Mouse (Mus musculus) myocyte (in vitro differentiated cells): ENCODE measurements around the gene Gabrg3. TPM values are rescaled to one million over a fixed set of nuclear protein-coding genes. Genes with fewer than 3 reads are reported as not detected.

Source experiments
- H3K27me3 ChIP-seq: one replicate; pipeline ENCODE4 v1.6.1; 2011; ENCODE audit not compliant: control insufficient read depth, insufficient read depth, insufficient read length
- H3K36me3 ChIP-seq: one replicate; pipeline ENCODE4 v1.6.1; 2011; ENCODE audit not compliant: control insufficient read depth, insufficient read depth
- H3K4me2 ChIP-seq: one replicate; pipeline ENCODE4 v1.6.1; 2011; ENCODE audit warnings: low read depth, control low read depth
- H3K4me3 ChIP-seq: one replicate; pipeline ENCODE4 v1.5.1; 2011; ENCODE audit warnings: mild to moderate bottlenecking, control low read depth, moderate library complexity
- H3K79me2 ChIP-seq: one replicate; pipeline ENCODE4 v1.6.1; 2011; ENCODE audit not compliant: control insufficient read depth, insufficient read depth
- H3ac ChIP-seq: one replicate; pipeline ENCODE4 v1.6.1; 2011; ENCODE audit not compliant: control insufficient read depth, insufficient read length
- CEBPB ChIP-seq: IDR thresholded peaks from 2 replicates; pipeline ENCODE4 v1.6.1; 2011; ENCODE audit warnings: mild to moderate bottlenecking, moderate library complexity; ENCODE audit not compliant: poor library complexity, insufficient read depth, severe bottlenecking
- E2F4 ChIP-seq: IDR thresholded peaks from one replicate; pipeline ENCODE4 v1.6.1; 2011; ENCODE audit warnings: mild to moderate bottlenecking, control low read depth, moderate library complexity; ENCODE audit not compliant: insufficient read depth
- MAX ChIP-seq: IDR thresholded peaks from one replicate; pipeline ENCODE4 v1.6.1; 2011; ENCODE audit warnings: low read depth, mild to moderate bottlenecking, control low read depth
- MYOD1 ChIP-seq, 3 experiments: IDR thresholded peaks; one replicate each; pipeline ENCODE4 v1.6.1; 2011; ENCODE audit warnings: control low read depth in 2 of 3, low read depth in 2 of 3, mild to moderate bottlenecking in 2 of 3, moderate library complexity in 1 of 3; ENCODE audit not compliant: insufficient read length in 2 of 3, control insufficient read depth in 1 of 3
- MYOG ChIP-seq, 3 experiments: IDR thresholded peaks; one replicate each; pipeline ENCODE4 v1.6.1; 2011; ENCODE audit warnings: control low read depth in 2 of 3, low read depth in 2 of 3, mild to moderate bottlenecking in 2 of 3; ENCODE audit not compliant: insufficient read length in 2 of 3, control insufficient read depth in 1 of 3, insufficient read depth in 1 of 3
- POLR2A ChIP-seq: IDR thresholded peaks from one replicate; pipeline ENCODE4 v1.6.1; 2011; ENCODE audit warnings: low read depth, mild to moderate bottlenecking, control low read depth, moderate library complexity; ENCODE audit not compliant: insufficient read length
- POLR2AphosphoS2 ChIP-seq: IDR thresholded peaks from one replicate; pipeline ENCODE4 v1.6.1; 2011; ENCODE audit warnings: low read depth, control low read depth; ENCODE audit not compliant: insufficient read length
- REST ChIP-seq: IDR thresholded peaks from one replicate; pipeline ENCODE4 v1.6.1; 2011; ENCODE audit warnings: mild to moderate bottlenecking, control low read depth, moderate library complexity; ENCODE audit not compliant: insufficient read depth, insufficient read length
- SRF ChIP-seq: IDR thresholded peaks from one replicate; pipeline ENCODE4 v1.6.1; 2011; ENCODE audit warnings: low read depth; ENCODE audit not compliant: control insufficient read depth, insufficient read length
- TCF12 ChIP-seq: IDR thresholded peaks from one replicate; pipeline ENCODE4 v1.6.1; 2011; ENCODE audit warnings: mild to moderate bottlenecking, control low read depth; ENCODE audit not compliant: poor library complexity, insufficient read depth, severe bottlenecking
- TCF3 ChIP-seq: IDR thresholded peaks from one replicate; pipeline ENCODE4 v1.6.1; 2011; ENCODE audit warnings: low read depth, control low read depth; ENCODE audit not compliant: insufficient read length
- USF1 ChIP-seq: IDR thresholded peaks from one replicate; pipeline ENCODE4 v1.6.1; 2011; ENCODE audit warnings: low read depth, mild to moderate bottlenecking, control low read depth, moderate library complexity
- polyA plus RNA-seq: library from polyadenylated mRNA; unstranded; fragments of >200 nt; fragmentation: generic; extraction: Trizol; gene quantifications from one replicate; pipeline ENCODE4 v1.2.1, GENCODE M21; 2012; ENCODE audit warnings: missing spikeins

The Gabrg3 gene
- polyA plus RNA-seq, 1 experiment: not detected

DNA sequence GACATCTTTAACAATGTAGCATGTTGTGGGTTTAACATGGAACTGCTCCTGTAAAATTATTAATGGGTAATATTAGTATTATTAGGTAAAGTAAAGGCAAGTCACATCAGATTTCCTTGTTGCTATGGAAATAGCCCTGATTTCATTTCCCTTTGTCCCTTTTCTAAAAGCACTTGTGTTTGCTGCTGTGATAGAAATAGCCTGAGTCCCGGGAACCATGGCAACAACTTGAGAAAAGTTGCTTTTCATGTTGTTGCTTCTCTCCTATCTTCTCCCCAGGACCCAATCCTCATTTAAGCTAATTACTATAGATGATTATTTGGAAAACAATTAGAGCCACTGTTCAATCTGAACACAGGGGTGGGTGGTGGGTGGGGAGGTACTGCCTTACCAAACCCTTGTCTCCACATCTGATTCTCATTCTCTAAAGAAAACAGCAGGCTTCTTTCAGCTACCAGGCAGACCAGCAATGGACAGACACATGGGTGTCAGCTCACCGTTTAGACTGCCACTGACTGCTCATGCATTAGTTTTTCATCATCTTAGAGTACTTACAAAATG is 349.0 kb downstream of the Gabrg3 start:
- no peaks in the 10 kb centered on the region for H3K36me3 ChIP-seq
- TF ChIP-seq REST (no peak), MYOG (IDR thresholded peaks at IDR 0.05; ENCODE audit: control insufficient read depth in 1 of 3, insufficient read depth in 1 of 3, insufficient read length in 2 of 3, low read depth in 2 of 3) (no peak), CEBPB (no peak), SRF (no peak), POLR2A (no peak), MYOD1 (IDR thresholded peaks at IDR 0.05; ENCODE audit: control insufficient read depth in 1 of 3, insufficient read length in 2 of 3, low read depth in 2 of 3) (no peak), USF1 (no peak), E2F4 (no peak), TCF12 (no peak), MAX (no peak)

DNA sequence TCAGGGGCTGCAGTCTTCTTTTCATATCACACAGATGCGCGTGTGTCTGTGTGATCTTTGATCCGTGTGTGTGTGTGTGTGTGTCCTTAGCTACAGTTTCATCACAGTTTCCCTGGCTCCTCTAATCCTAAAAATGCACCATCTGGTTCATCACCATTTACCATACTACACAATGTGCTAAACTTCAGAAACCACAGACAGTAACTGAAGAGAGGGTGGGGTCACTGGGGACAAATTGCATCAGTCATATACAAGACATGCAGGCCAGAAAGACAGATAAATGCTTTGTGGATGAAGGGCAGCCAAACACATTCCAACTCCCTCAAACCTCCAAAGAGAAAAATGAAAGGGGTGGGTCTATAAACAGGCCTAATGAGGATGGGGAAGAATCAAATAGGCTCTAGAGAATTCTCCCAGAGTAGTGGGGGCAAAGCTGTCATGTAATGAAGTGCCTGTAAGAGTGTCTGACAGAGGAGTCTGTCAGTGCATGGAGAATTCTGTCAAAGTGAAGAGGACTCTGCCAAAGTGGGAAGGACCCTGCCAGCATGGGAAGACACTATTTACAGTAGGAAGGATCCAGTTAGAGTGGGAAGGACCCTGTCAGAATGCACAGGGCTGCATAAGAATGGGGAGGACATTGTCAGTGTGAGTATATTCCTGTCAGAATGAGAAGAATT is 386.3 kb downstream of the Gabrg3 start:
- TF ChIP-seq POLR2AphosphoS2 (no peak), USF1 (no peak), CEBPB (no peak), SRF (no peak), MYOD1 (IDR thresholded peaks at IDR 0.05; ENCODE audit: control insufficient read depth in 1 of 3, insufficient read length in 2 of 3, low read depth in 2 of 3) (no peak), POLR2A (no peak), MYOG (IDR thresholded peaks at IDR 0.05; ENCODE audit: control insufficient read depth in 1 of 3, insufficient read depth in 1 of 3, insufficient read length in 2 of 3, low read depth in 2 of 3) (no peak), REST (no peak), MAX (no peak), TCF3 (no peak), TCF12 (no peak), E2F4 (no peak)
- H3K4me3 ChIP-seq: no peak overlapping the region
- no peaks in the 10 kb centered on the region for H3K27me3 ChIP-seq
- H3K79me2 ChIP-seq: no peaks in the 10 kb centered on the region
- H3K36me3 ChIP-seq: no peaks in the 10 kb centered on the region
- H3K4me2 ChIP-seq: no peak overlapping the region
- no peak overlapping the region for H3ac ChIP-seq

More for the DNA sequence above, 349.0 kb downstream of the Gabrg3 start:
- no peak overlapping the region for H3K4me2 ChIP-seq
- no peaks in the 10 kb centered on the region for H3K79me2 ChIP-seq
- no peaks in the 10 kb centered on the region for H3K27me3 ChIP-seq
- H3ac ChIP-seq: no peak overlapping the region
- H3K4me3 ChIP-seq: no peak overlapping the region

- Histone ChIP-seq H3K36me3 (no peaks in the 10 kb centered on the region), H3K4me2 (no peak overlapping the region), H3K79me2 (no peaks in the 10 kb centered on the region), H3K27me3 (no peaks in the 10 kb centered on the region), H3ac (no peak overlapping the region), H3K4me3 (no peak overlapping the region)
- TF ChIP-seq MAX (no peak), REST (no peak), E2F4 (no peak), MYOG (IDR thresholded peaks at IDR 0.05; ENCODE audit: control insufficient read depth in 1 of 3, insufficient read depth in 1 of 3, insufficient read length in 2 of 3, low read depth in 2 of 3) (no peak), POLR2A (no peak), TCF12 (no peak), TCF3 (no peak), USF1 (no peak), MYOD1 (IDR thresholded peaks at IDR 0.05; ENCODE audit: control insufficient read depth in 1 of 3, insufficient read length in 2 of 3, low read depth in 2 of 3) (no peak), POLR2AphosphoS2 (no peak), SRF (no peak)
These were observed 389.0 kb downstream of the Gabrg3 start for GRCm38 (mm10) chr7:56997713-56998624.

DNA sequence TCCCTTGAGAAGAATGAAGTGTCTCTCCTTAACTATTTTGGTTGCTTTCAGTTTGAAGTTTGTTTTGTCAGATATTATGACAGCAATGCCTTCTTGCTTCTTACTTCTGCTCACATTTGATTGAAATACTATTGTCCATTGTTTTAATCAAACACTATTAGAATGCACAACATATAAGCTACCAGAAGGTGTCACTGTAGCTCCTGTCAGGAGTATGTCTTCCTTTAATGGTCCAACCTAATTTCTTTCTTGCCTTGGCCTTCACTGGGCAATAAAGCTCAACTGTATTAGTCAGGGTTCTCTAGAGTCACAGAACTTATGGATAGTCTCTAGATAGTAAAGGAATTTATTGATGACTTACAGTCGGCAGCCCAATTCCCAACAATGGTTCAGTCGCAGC is 440.6 kb downstream of the Gabrg3 start:
- Histone ChIP-seq H3K27me3 (no peaks in the 10 kb centered on the region), H3K4me2 (no peak overlapping the region), H3K36me3 (no peaks in the 10 kb centered on the region), H3K79me2 (no peaks in the 10 kb centered on the region), H3K4me3 (no peak overlapping the region), H3ac (no peak overlapping the region)
- TF ChIP-seq SRF: no peak
- TF ChIP-seq MYOG (IDR thresholded peaks at IDR 0.05; ENCODE audit: control insufficient read depth in 1 of 3, insufficient read depth in 1 of 3, insufficient read length in 2 of 3, low read depth in 2 of 3): no peak
- TF ChIP-seq MAX: no peak
- TF ChIP-seq USF1: no peak
- TF ChIP-seq POLR2AphosphoS2: no peak
- no peak for TF ChIP-seq REST
- TF ChIP-seq CEBPB: no peak
- TF ChIP-seq MYOD1 (IDR thresholded peaks at IDR 0.05; ENCODE audit: control insufficient read depth in 1 of 3, insufficient read length in 2 of 3, low read depth in 2 of 3): no peak
